Mouse (Mus musculus): ENCODE measurements around the gene Stat3. TPM values are rescaled to one million over a fixed set of nuclear protein-coding genes. Genes with fewer than 3 reads are reported as not detected.
A peak's percentile ranks its signal among the peaks of the same experiment; 100 is the strongest.

Gene Stat3
- total and polyA plus RNA-seq, 3 experiments = 25.7 to 249 (median 64.7) TPM

- TF ChIP-seq TBP (IDR thresholded peaks at IDR 0.05; ENCODE audit: low read depth, low read length) (no peak), RCOR1 (IDR thresholded peaks at IDR 0.05; ENCODE audit: low read depth, low read length) (peak; percentile 33; the same call in 1 of the 2 replicates), MEF2A (IDR thresholded peaks at IDR 0.05; ENCODE audit: extremely low read depth, insufficient replicate concordance, low read depth, low read length, poor library complexity, severe bottlenecking) (no peak), ZNF384 (IDR thresholded peaks at IDR 0.05; ENCODE audit: low read depth, low read length) (no peak), ETS1 (IDR thresholded peaks at IDR 0.05; ENCODE audit: low read depth, low read length) (peak; percentile 34; the same call in 1 of the 2 replicates), RAD21 (IDR thresholded peaks at IDR 0.05; ENCODE audit: low read depth, low read length) (no peak), BHLHE40 (IDR thresholded peaks at IDR 0.05; ENCODE audit: borderline replicate concordance, low read depth, low read length) (peak; percentile 81; the same call in 1 of the 2 replicates), GATA1 (IDR thresholded peaks at IDR 0.05; ENCODE audit: low read depth, low read length) (no peak), EP300 (IDR thresholded peaks at IDR 0.05; ENCODE audit: low read depth in 1 of 2, low read length in 2 of 2) (peak in 1 of 2 experiments; percentile 32; a peak in 2 of 4 replicates), CHD2 (IDR thresholded peaks at IDR 0.05; ENCODE audit: low read length) (no peak), MYC (IDR thresholded peaks at IDR 0.05; ENCODE audit: low read depth, low read length) (0 out of 2 replicates have a peak, but pooled peaks have one; percentile 13)
- Histone ChIP-seq H3K27me3 (ENCODE audit: control insufficient read depth in 1 of 2, insufficient read depth in 2 of 2, low read length in 2 of 2) (no peaks in the 10 kb centered on the region), H3K79me2 (ENCODE audit: control insufficient read depth, insufficient read depth, low read length, poor library complexity) (no peaks in the 10 kb centered on the region), H3K9me3 (replicated peaks; ENCODE audit: insufficient read depth, low read length) (no peaks in the 10 kb centered on the region), H3K36me3 (ENCODE audit: control insufficient read depth in 1 of 2, insufficient read depth in 2 of 2, low read length in 2 of 2) (peaks cover 9 to 24% of the 10 kb centered on the region in 2 experiments), H3K4me1 (ENCODE audit: control insufficient read depth in 1 of 2, insufficient read depth in 2 of 2, low read length in 2 of 2) (peaks cover 18 to 26% of the 10 kb centered on the region in 2 experiments), H3K9ac (ENCODE audit: control insufficient read depth, low read depth, low read length, poor library complexity, severe bottlenecking) (no peak overlapping the region), H3K4me3 (ENCODE audit: control insufficient read depth in 1 of 2, insufficient read depth in 1 of 2, low read depth in 2 of 2, low read length in 2 of 2) (no peak overlapping the region), H3K27ac (ENCODE audit: control insufficient read depth, low read depth, low read length) (peak overlapping the region; percentile 13; the same call in 1 of the 2 replicates)
- DNase-seq (ENCODE audit: low read depth, low spot score) = peak; percentile 61
Observed at GRCm38 (mm10) chr11:100897294-100898231, 41.8 kb downstream of the Stat3 start.

- Histone ChIP-seq H3K9me3 (replicated peaks; ENCODE audit: insufficient read depth, low read length) (no peaks in the 10 kb centered on the region), H3K79me2 (ENCODE audit: control insufficient read depth, insufficient read depth, low read length, poor library complexity) (no peaks in the 10 kb centered on the region), H3K4me1 (ENCODE audit: control insufficient read depth in 1 of 2, insufficient read depth in 2 of 2, low read length in 2 of 2) (peaks cover 24 to 38% of the 10 kb centered on the region in 2 experiments), H3K27me3 (ENCODE audit: control insufficient read depth in 1 of 2, insufficient read depth in 2 of 2, low read length in 2 of 2) (no peaks in the 10 kb centered on the region), H3K4me3 (ENCODE audit: control insufficient read depth in 1 of 2, insufficient read depth in 1 of 2, low read depth in 2 of 2, low read length in 2 of 2) (no peak overlapping the region), H3K36me3 (ENCODE audit: control insufficient read depth in 1 of 2, insufficient read depth in 2 of 2, low read length in 2 of 2) (peaks cover 4 to 34% of the 10 kb centered on the region in 2 experiments), H3K27ac (ENCODE audit: control insufficient read depth, low read depth, low read length) (no peak overlapping the region), H3K9ac (ENCODE audit: control insufficient read depth, low read depth, low read length, poor library complexity, severe bottlenecking) (no peak overlapping the region)
- TF ChIP-seq MAX (IDR thresholded peaks at IDR 0.05; ENCODE audit: low read length) = no peak
- TF ChIP-seq JUND (IDR thresholded peaks at IDR 0.05; ENCODE audit: low read depth, low read length) = no peak
- TF ChIP-seq CTCF (IDR thresholded peaks at IDR 0.05 in 2 of 3, conservative IDR thresholded peaks at IDR 0.05 in 1 of 3; ENCODE audit: control insufficient read depth in 1 of 3, insufficient read depth in 1 of 3, low read depth in 2 of 3, low read length in 3 of 3, poor library complexity in 1 of 3, severe bottlenecking in 1 of 3) = no peak
- TF ChIP-seq BHLHE40 (IDR thresholded peaks at IDR 0.05; ENCODE audit: borderline replicate concordance, low read depth, low read length) = no peak
- TF ChIP-seq POLR2AphosphoS5 (IDR thresholded peaks at IDR 0.05; ENCODE audit: borderline replicate concordance, low read depth, low read length) = no peak
- no peak for TF ChIP-seq E2F4 (IDR thresholded peaks at IDR 0.05; ENCODE audit: borderline replicate concordance, low read depth, low read length)
- no peak for TF ChIP-seq SMC3 (IDR thresholded peaks at IDR 0.05; ENCODE audit: low read depth, low read length)
- DNase-seq (ENCODE audit: low read depth, low spot score) = no peak
Observed at GRCm38 (mm10) chr11:100896078-100896477, 43.3 kb downstream of the Stat3 start.

Measured in MEL (cell line).